Mouse (Mus musculus) right cerebral cortex, postnatal 4 days (tissue): ENCODE measurements around the gene Aph1a.
"Not testable (repeated sequence)": the region's sequence is repeated elsewhere in the genome, so short reads cannot be mapped to it uniquely, and the experiment has no call there.

ENCODE experiments used
- DNase-seq: peaks from one replicate; pipeline ENCODE4 v3.0.0-alpha.2; 2022

Aph1a gene

GRCm38 (mm10) chr3:95889664-95890063 is 4.1 kb upstream of the Aph1a start:
- DNase-seq, result no peak

GRCm38 (mm10) chr3:95891211-95892065 is 2.3 kb upstream of the Aph1a start, which contains the start of gene BC028528:
BC028528 (minus strand) TSS chr3:95892005.
- DNase-seq, result no peak

GRCm38 (mm10) chr3:95892066-95893052 is 1.4 kb upstream of the Aph1a start:
- no peak for DNase-seq

- DNase-seq, result no peak
These were observed 643 bp upstream of the Aph1a start for GRCm38 (mm10) chr3:95893126-95893525.

GRCm38 (mm10) chr3:95894317-95895160 is 770 bp downstream of the Aph1a start:
- DNase-seq, result peak; percentile 44

- DNase-seq, result not testable (repeated sequence)
These were observed 1.7 kb downstream of the Aph1a start for GRCm38 (mm10) chr3:95895501-95895900.

GRCm38 (mm10) chr3:95899800-95900524 is 6.2 kb downstream of the Aph1a start:
- DNase-seq, result no peak

GRCm38 (mm10) chr3:95901616-95902372 is 8.0 kb downstream of the Aph1a start:
- DNase-seq, result no peak

GRCm38 (mm10) chr3:95902373-95902625 is 8.5 kb downstream of the Aph1a start:
- no peak for DNase-seq

GRCm38 (mm10) chr3:95902643-95903042 is 8.9 kb downstream of the Aph1a start:
- no peak for DNase-seq

GRCm38 (mm10) chr3:95903753-95904502 is 10.2 kb downstream of the Aph1a start:
- DNase-seq, result no peak

GRCm38 (mm10) chr3:95904568-95904967 is 10.8 kb downstream of the Aph1a start, which contains the start of gene Car14:
Car14 (minus strand) TSS chr3:95904691.
- no peak for DNase-seq

- no peak for DNase-seq
These were observed 11.6 kb downstream of the Aph1a start for GRCm38 (mm10) chr3:95905146-95905939.

GRCm38 (mm10) chr3:95905940-95906492 is 12.2 kb downstream of the Aph1a start:
- DNase-seq, result peak; percentile 58

- DNase-seq, result peak; percentile 58
These were observed 13.1 kb downstream of the Aph1a start for GRCm38 (mm10) chr3:95906860-95907259.

- no peak for DNase-seq
These were observed 13.8 kb downstream of the Aph1a start for GRCm38 (mm10) chr3:95907613-95908012.

GRCm38 (mm10) chr3:95914706-95915105 is 20.9 kb downstream of the Aph1a start:
- no peak for DNase-seq

GRCm38 (mm10) chr3:95916760-95917159 is 23.0 kb downstream of the Aph1a start:
- DNase-seq, result no peak

GRCm38 (mm10) chr3:95920532-95920931 is 26.8 kb downstream of the Aph1a start:
- not testable (repeated sequence) for DNase-seq
